Mouse (Mus musculus) heart, postnatal 0 days (tissue): ENCODE measurements at regions not wholly inside any gene's neighbourhood (a gene's known extent, or its start where the extent isn't known, plus 50 kb on each side); places are given as distances from the start of the nearest gene placed in this dataset.

ENCODE experiments used
- ATAC-seq: fragments of 200-750 bp; cut with Nextera tagmentation; 2 replicates; pipeline ENCODE4 v1.8.0; 2017; ENCODE audit warnings: low read depth, moderate number of reproducible peaks, moderate library complexity; ENCODE audit not compliant: insufficient read depth
- DNase-seq: peaks from one replicate; pipeline ENCODE4 v3.0.0-alpha.2; 2016; ENCODE audit warnings: low spot score
- H3K27ac ChIP-seq: fragments of 300-500 bp; sonication (generic); 2 replicates; pipeline ENCODE4 v1.5.1; 2014; ENCODE audit warnings: low read depth, mild to moderate bottlenecking
- H3K27me3 ChIP-seq: fragments of 300-500 bp; sonication (generic); 2 replicates; pipeline ENCODE4 v1.6.1; 2014; ENCODE audit warnings: low read length, mixed read lengths; ENCODE audit not compliant: control insufficient read depth, insufficient read depth
- H3K36me3 ChIP-seq: fragments of 300-500 bp; sonication (generic); replicated peaks from 2 replicates; pipeline ENCODE4 v1.6.1; 2014; ENCODE audit warnings: low read length, mixed read lengths; ENCODE audit not compliant: control insufficient read depth, insufficient read depth
- H3K4me1 ChIP-seq: fragments of 300-500 bp; sonication (generic); 2 replicates; pipeline ENCODE4 v1.6.1; 2014; ENCODE audit warnings: antibody characterized with exemption; ENCODE audit not compliant: control insufficient read depth, insufficient read depth
- H3K4me2 ChIP-seq: fragments of 300-500 bp; sonication (generic); 2 replicates; pipeline ENCODE4 v1.6.1; 2014; ENCODE audit warnings: low read depth, mild to moderate bottlenecking, low read length, moderate library complexity
- H3K4me3 ChIP-seq: fragments of 300-500 bp; sonication (generic); 2 replicates; pipeline ENCODE4 v1.5.1; 2014; ENCODE audit warnings: low read depth, low read length
- H3K9ac ChIP-seq: fragments of 300-500 bp; sonication (generic); replicated peaks from 2 replicates; pipeline ENCODE4 v1.6.1; 2014; ENCODE audit warnings: low read depth, low read length, mixed read lengths
- H3K9me3 ChIP-seq: fragments of 300-500 bp; sonication (generic); replicated peaks from 2 replicates; pipeline ENCODE4 v1.6.1; 2016; ENCODE audit warnings: low read length; ENCODE audit not compliant: control insufficient read depth
- CTCF ChIP-seq: IDR thresholded peaks from 2 replicates; pipeline ENCODE4 v1.5.1; 2016; ENCODE audit warnings: antibody characterized with exemption, control low read depth, low read depth
- EP300 ChIP-seq: IDR thresholded peaks from 2 replicates; pipeline ENCODE4 v1.6.1; 2016; ENCODE audit warnings: antibody characterized with exemption, low read depth
- WGBS: fragments of 180-500 bp; shearing (Covaris S2); extraction: QIAGEN DNeasy Blood & Tissue Kit; methylation state at CpG from one replicate; pipeline ENCODE4 v1.1.7; 2014; 5-methylcytosine and 5-hydroxymethylcytosine counted together

DNA sequence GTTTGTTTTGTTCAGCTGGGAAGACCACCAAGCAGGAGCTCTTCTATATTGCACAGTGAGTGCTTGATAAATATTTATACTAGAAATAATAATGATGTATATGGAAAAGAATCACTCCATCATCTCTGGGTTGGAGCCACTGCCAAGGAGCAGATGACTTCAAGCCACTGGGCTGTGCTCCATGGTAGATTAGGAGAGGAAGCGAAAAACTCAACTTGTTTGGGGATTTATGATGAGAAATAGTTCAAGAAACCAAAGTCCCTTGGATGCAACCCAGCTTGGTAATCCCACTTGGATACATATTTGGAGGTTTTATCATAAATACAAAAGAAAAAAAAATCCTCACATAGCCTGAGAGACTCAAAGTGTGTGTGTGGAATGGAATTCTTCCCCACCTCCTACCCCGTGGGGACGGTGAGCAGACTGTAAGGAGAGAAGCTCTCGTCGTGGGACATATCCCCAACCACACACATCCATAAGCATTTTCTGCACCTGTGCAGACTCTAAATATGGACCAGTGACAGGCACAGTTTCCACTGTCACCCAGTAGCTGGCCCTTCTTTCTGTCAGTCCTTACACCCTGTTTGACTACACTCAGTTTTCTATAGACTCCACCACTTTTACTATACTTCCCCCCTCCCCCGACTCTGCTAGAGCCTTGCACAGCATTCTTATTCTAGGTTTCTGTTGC lies 176.4 kb upstream of the Hmga2 start:
- ATAC-seq (no peak), DNase-seq (no peak)
- 61% methylated on average over 6 of the region's 6 CpGs for WGBS

DNA sequence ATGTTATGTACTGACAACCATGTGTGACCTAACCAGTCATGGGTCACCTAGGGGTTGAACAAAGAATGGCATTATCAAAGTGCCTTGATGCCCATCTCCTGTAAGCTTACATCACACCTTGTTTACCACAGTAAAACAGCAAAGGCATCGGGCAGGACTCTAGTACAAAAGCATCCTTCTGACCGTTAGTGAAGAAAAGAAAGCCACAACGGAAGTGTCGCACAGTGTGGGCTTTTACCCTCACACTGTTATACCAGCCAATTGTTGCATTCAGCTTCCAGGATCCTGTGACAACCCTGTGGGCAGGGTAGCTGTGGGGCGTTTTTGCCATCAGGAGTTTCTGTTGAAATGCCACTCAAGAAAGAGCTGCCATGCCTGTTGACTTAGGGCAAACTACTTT lies 175.6 kb upstream of the Hmga2 start:
- H3K27me3 ChIP-seq = no peaks in the 10 kb centered on the region
- TF ChIP-seq CTCF (no peak), EP300 (no peak)

More for the DNA sequence above, 176.4 kb upstream of the Hmga2 start:
- H3K4me1 ChIP-seq = no peaks in the 10 kb centered on the region
- no peak overlapping the region for H3K9ac ChIP-seq
- H3K9me3 ChIP-seq = peaks cover 3% of the 10 kb centered on the region; the same call in 1 of the 2 replicates
- H3K36me3 ChIP-seq = no peaks in the 10 kb centered on the region
- H3K27me3 ChIP-seq = no peaks in the 10 kb centered on the region
- no peak overlapping the region for H3K4me2 ChIP-seq
- no peak overlapping the region for H3K4me3 ChIP-seq
- TF ChIP-seq CTCF = no peak
- no peak for TF ChIP-seq EP300
- no peak overlapping the region for H3K27ac ChIP-seq

GRCm38 (mm10) chr10:120650336-120650735 lies 174.1 kb upstream of the Hmga2 start:
- Histone ChIP-seq H3K9me3 (peaks cover 3% of the 10 kb centered on the region; the same call in 1 of the 2 replicates), H3K4me3 (no peak overlapping the region), H3K4me1 (no peaks in the 10 kb centered on the region), H3K27ac (no peak overlapping the region), H3K27me3 (no peaks in the 10 kb centered on the region), H3K36me3 (no peaks in the 10 kb centered on the region), H3K4me2 (no peak overlapping the region), H3K9ac (no peak overlapping the region)
- WGBS = 90% methylated on average over 9 of the region's 9 CpGs
- TF ChIP-seq EP300 = no peak
- no peak for TF ChIP-seq CTCF
- DNase-seq (no peak), ATAC-seq (no peak)

More for the DNA sequence above, 175.6 kb upstream of the Hmga2 start:
- Histone ChIP-seq H3K4me1 (no peaks in the 10 kb centered on the region), H3K36me3 (no peaks in the 10 kb centered on the region), H3K9me3 (peaks cover 3% of the 10 kb centered on the region; the same call in 1 of the 2 replicates), H3K27ac (no peak overlapping the region), H3K4me3 (no peak overlapping the region), H3K4me2 (no peak overlapping the region), H3K9ac (no peak overlapping the region)
- DNase-seq (no peak), ATAC-seq (no peak)
- WGBS = 88% methylated on average over 5 of the region's 5 CpGs

DNA sequence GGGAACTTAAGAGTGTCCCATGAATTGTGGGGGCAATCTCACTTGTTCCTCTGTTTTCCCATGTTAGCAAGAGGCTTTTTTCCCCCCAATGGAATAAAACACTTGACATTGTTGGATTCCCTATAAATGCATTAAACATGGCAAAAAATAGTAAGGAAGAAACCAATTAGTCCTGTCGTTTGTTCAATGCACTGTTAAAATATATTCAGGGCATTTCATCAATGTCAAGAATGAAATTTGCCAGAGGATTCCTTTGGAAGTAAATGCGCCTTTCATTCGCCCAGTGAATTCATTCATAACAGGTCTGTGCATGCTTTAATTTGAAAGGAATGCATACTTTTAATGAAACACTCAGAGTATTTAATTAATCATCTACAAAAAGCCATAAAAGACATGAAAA lies 172.5 kb upstream of the Hmga2 start:
- no peak for ATAC-seq
- H3K27ac ChIP-seq = no peak overlapping the region
- TF ChIP-seq CTCF = no peak
- no peak for TF ChIP-seq EP300
- H3K4me3 ChIP-seq = no peak overlapping the region
- H3K4me2 ChIP-seq = no peak overlapping the region
- no peak for DNase-seq
- H3K27me3 ChIP-seq = no peaks in the 10 kb centered on the region
- H3K36me3 ChIP-seq = no peaks in the 10 kb centered on the region
- 74% methylated on average over 3 of the region's 3 CpGs for WGBS
- H3K9me3 ChIP-seq = peaks cover 3% of the 10 kb centered on the region; the same call in 1 of the 2 replicates
- no peak overlapping the region for H3K9ac ChIP-seq
- H3K4me1 ChIP-seq = no peaks in the 10 kb centered on the region

GRCm38 (mm10) chr10:120648031-120648430 lies 171.8 kb upstream of the Hmga2 start:
- Histone ChIP-seq H3K27ac (no peak overlapping the region), H3K4me1 (no peaks in the 10 kb centered on the region), H3K27me3 (no peaks in the 10 kb centered on the region), H3K4me3 (no peak overlapping the region), H3K4me2 (no peak overlapping the region), H3K36me3 (no peaks in the 10 kb centered on the region), H3K9ac (no peak overlapping the region), H3K9me3 (peaks cover 3% of the 10 kb centered on the region; the same call in 1 of the 2 replicates)
- TF ChIP-seq CTCF = no peak
- no peak for TF ChIP-seq EP300
- 78% methylated on average over 7 of the region's 7 CpGs for WGBS
- no peak for DNase-seq
- ATAC-seq = no peak

GRCm38 (mm10) chr10:120647323-120647722 lies 171.1 kb upstream of the Hmga2 start:
- no peak overlapping the region for H3K9ac ChIP-seq
- ATAC-seq (no peak), DNase-seq (no peak)
- peaks cover 3% of the 10 kb centered on the region; the same call in 1 of the 2 replicates for H3K9me3 ChIP-seq
- no peak for TF ChIP-seq CTCF
- no peak for TF ChIP-seq EP300
- no peaks in the 10 kb centered on the region for H3K4me1 ChIP-seq
- 56% methylated on average over 3 of the region's 3 CpGs for WGBS
- H3K27ac ChIP-seq = no peak overlapping the region
- no peaks in the 10 kb centered on the region for H3K36me3 ChIP-seq
- H3K4me2 ChIP-seq = peak overlapping the region; percentile 42; the same call in 1 of the 2 replicates
- H3K27me3 ChIP-seq = no peaks in the 10 kb centered on the region
- no peak overlapping the region for H3K4me3 ChIP-seq
